Mouse (Mus musculus): ENCODE measurements at regions not wholly inside any gene's neighbourhood (a gene's known extent, or its start where the extent isn't known, plus 50 kb on each side); places are given as distances from the start of the nearest gene placed in this dataset. TPM values are rescaled to one million over a fixed set of nuclear protein-coding genes. Genes with fewer than 3 reads are reported as not detected.
A peak's percentile ranks its signal among the peaks of the same experiment; 100 is the strongest.

DNA sequence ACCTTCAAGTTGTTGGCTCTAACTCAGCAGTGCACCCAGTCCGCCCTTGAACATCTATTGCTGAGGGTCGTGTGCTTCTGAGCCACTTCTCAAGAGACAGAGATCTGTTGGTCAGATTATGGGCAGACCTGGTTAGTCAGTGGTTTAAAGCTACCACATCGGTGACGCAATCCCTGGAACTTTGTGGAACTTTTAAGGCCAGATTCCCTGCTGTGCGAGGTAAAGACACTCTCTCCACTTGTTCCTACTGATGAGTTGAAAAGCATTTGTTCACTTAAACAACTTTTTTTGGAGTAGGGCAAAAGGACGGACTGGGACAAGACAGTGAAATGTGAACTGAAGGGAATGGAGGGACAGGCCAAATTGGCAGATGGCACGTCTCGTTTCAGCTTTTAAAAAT lies 61.9 kb upstream of the Dab2 start:
- no peak for DNase-seq (ENCODE audit: low spot score in 2 of 2)
- intact Hi-C loops (cut with DNase I), result loop anchor here (2.0 to 5.0 kb wide), 3 partner anchors 150 to 333 kb away; no protein-coding TSS in a partner anchor

DNA sequence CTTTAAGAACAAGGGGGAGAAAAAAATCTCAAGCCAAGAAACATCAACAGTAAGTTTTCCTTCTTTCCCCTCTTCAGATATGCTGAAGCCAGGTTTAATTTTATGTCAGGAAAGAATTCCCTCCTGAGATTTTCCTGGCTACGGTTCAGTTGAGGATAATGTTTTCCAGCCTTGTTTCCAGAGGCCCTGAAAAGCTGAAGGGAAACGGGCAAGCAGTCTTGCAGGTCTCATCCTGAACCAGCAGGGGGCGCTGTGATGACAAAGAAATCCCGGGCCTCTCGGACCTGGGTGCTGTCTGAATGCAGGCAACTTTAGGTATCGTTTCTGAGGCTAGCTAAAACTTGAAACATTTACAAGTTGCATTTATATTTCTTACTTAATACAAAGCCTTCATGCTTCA lies 61.5 kb upstream of the Dab2 start:
- DNase-seq (ENCODE audit: low spot score in 2 of 2), result peak; percentile 74 to 82
- intact Hi-C loops (cut with DNase I), result loop anchor here (2.0 to 5.0 kb wide), 3 partner anchors 149 to 333 kb away; no protein-coding TSS in a partner anchor

DNA sequence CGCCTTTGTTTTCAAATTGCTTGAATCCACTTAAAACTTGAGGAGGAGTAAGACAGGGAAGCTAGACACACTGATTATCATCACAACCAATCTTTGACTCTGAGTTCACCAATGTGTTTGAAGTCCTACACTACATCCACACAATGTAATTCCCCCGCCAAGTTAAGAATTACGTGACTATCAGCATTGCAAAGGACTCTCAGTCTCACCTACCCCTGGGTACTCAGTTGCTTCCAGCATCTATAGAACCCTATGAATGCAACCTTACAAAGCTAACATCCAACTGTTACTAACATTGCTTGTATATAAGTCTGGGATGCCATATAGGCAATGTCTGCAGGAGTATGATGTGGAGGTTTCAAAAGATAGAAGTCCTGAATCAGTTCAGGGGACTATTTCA lies 60.8 kb upstream of the Dab2 start:
- no peak for DNase-seq (ENCODE audit: low spot score in 2 of 2)
- intact Hi-C loops (cut with DNase I), result loop anchor here (2.0 to 5.0 kb wide), 3 partner anchors 149 to 332 kb away; no protein-coding TSS in a partner anchor

DNA sequence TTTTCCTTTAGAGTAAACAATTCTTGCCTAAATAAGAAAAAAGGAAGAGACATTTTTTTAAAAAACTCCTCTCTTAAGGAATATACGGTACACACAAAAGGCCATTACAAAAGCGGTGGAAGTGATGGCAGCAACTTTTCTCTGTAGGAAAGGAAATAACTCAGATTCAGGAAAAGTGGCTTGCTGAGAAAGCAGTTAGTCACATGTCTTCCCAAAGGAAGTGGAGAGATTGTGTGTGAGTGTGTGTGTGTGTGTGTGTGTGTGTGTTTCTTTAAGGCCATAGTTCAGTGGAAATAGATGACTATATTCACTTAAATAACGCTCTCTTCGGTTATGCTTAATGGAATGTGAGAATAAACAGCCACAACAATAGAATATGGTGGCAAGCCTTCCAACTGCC lies 57.5 kb upstream of the Dab2 start:
- no peak for DNase-seq (ENCODE audit: low spot score in 2 of 2)
- intact Hi-C loops (cut with DNase I), result no loop called here

DNA sequence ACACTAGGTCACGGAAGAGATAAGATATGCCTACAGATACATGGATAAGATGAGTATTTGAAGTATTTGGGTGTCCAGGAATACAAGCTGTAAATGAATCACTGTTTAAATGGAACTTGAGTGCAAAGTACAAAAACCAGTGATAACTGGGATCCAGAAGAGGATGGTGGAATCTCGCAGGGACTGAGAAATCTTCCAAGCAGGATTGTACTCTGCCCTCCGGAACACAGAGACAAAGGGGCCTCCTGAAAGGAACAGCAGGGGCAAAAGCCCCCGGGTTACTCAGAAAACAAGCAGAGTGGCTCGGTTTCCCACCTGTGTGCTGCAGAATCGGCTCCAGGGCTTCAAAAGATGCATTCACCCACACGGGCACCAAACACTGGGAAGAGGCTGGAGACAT lies 55.2 kb upstream of the Dab2 start:
- DNase-seq (ENCODE audit: low spot score in 2 of 2), result no peak
- intact Hi-C loops (cut with DNase I), result no loop called here

DNA sequence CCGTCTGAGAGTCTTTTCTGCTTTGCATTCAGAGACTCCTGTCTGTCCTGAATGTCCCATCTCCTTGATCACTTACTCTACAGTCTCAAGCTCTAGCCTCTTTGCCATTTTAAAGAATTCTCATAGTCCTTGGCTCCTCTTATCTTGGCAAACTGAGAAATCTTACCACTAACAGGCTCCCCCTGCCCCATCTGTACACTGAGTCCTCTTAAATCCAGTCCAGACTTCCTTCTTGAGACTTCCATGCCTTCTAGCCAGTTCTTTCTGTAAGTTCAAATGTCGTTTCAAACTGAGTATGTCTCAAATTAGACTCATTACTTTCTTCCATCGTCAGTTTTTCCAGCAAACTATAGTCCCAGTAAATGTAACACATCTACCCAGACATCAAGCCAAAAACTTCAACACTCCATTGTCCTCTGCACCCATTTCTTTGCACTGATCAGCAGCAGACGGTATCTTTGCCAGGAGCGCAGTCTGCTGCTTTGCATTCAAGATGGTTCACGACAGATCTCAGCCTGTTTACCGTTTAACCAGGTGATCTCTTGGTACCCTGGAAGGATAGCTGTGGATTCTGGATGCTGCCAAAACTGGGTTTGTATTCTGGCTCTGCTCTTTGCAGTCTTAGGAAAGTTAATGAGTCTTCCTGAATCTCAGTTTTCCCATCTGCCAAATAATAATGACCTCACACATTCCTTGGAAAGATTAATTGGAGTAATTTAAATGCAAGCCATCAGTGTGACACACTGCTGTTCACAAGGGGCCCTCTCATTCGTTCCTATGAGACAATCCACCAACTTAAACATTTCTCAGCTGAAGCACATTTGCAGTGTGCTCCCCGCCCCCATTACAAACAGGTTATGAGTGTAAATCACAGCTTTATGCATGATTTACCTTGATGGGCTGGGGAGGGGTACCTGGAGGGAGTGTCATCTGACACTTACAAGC lies 53.4 kb upstream of the Dab2 start:
- no peak for DNase-seq (ENCODE audit: low spot score in 2 of 2)
- intact Hi-C loops (cut with DNase I), result no loop called here

DNA sequence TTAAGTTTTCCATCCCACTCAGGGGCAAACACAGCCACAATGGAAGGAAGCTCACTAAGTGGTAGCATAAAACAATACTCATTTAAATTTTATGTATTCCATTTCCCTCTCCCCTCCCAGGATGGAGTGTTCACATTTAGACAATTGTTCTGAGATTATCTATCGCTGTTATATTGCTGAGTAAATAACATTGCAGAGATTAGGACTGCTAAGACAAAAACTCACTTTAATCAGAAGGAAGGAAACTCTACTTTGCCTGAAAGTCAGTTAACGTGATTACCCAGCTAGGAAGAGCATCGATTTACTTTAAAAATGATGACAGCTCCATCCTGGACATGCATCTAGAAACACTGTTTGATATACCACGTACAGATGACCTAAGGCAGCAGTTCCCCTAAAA lies 51.1 kb upstream of the Dab2 start:
- DNase-seq (ENCODE audit: low spot score in 2 of 2), result no peak

More for the DNA sequence above, 51.1 kb upstream of the Dab2 start:
- intact Hi-C loops (cut with DNase I), result no loop called here

Small RNAs in the stretch of these regions (microRNA-seq; reads per million reads assigned to microRNA genes)
- not detected for gene Gm27760
